Mouse (Mus musculus): ENCODE data around the gene Pde6b. TPM values are rescaled to one million over a fixed set of nuclear protein-coding genes. Genes with fewer than 3 reads are reported as not detected.
A peak's percentile ranks its signal among the peaks of the same experiment; 100 is the strongest.

Pde6b gene
- polyA plus RNA-seq (2016; fragmentation: Nextera tagmentation; extraction: Ambion mirVana), result 0.17 TPM in 1 of 2 replicates, not detected in the other

DNA sequence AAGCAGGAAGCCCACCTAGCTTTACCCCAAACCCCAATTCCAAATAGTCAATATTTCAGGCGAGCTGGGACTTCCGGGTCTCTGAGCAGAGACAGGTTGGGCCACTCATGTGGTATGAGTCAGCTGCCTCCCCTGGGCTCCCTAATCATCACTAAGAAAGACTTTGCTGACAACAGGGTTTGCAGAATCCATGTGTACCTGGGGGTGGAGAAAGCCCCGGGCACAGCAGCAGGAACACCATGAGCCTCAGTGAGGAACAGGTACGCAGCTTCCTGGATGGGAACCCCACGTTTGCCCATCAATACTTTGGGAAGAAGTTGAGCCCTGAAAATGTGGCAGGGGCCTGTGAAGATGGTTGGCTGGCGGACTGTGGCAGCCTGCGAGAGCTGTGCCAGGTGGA, at the start of gene Pde6b:
Gene Pde6b (plus strand): TSS at position 191 of the 400 bp plus-strand sequence.
- Histone ChIP-seq H3K9me3 (no peaks in the 10 kb centered on the region), H3K36me3 (replicated peaks) (no peaks in the 10 kb centered on the region), H3K4me2 (no peak within 1 kb of the TSS), H3K9ac (no peak within 1 kb of the TSS), H3K4me1 (no peaks in the 10 kb centered on the region), H3K4me3 (replicated peaks) (no peak within 1 kb of the TSS), H3K27ac (no peak within 1 kb of the TSS), H3K27me3 (no peaks in the 10 kb centered on the region)
- 79% methylated on average over 7 of the region's 7 CpGs for WGBS
- no peak for ATAC-seq (ENCODE audit: low FRiP score)

DNA sequence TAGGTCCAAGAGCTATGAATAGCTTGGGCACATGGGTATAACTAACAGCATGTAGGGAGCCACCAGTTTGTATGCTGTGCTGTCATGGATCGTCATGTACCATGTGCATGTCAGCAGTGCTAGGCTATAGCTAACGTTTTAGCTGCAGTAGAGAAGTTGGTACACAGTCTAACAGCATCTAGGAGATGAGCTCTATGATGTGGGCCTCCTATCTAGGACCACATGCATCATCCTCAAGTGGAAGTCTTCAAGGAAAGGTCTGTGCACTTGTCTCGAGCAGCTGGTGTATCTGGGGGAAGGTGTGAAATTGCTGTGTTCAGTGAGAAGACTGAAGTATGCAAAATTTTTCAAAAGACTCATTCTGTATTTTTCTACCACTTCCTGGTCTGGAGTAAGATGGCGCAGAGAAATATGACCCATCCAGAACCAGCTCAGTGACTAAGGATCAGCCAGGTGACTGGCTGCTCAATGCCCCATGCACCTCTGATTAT, 44.5 kb upstream of the Pde6b start:
- no peak overlapping the region for H3K4me2 ChIP-seq
- no peak overlapping the region for H3K9ac ChIP-seq
- H3K36me3 ChIP-seq (replicated peaks), result peaks cover 45% of the 10 kb centered on the region
- no peak overlapping the region for H3K27ac ChIP-seq
- no peaks in the 10 kb centered on the region for H3K9me3 ChIP-seq
- H3K4me3 ChIP-seq (replicated peaks), result no peak overlapping the region
- no peak for ATAC-seq (ENCODE audit: low FRiP score)
- WGBS, result 92% methylated on average over 4 of the region's 4 CpGs
- H3K27me3 ChIP-seq, result no peaks in the 10 kb centered on the region
- H3K4me1 ChIP-seq, result no peaks in the 10 kb centered on the region

DNA sequence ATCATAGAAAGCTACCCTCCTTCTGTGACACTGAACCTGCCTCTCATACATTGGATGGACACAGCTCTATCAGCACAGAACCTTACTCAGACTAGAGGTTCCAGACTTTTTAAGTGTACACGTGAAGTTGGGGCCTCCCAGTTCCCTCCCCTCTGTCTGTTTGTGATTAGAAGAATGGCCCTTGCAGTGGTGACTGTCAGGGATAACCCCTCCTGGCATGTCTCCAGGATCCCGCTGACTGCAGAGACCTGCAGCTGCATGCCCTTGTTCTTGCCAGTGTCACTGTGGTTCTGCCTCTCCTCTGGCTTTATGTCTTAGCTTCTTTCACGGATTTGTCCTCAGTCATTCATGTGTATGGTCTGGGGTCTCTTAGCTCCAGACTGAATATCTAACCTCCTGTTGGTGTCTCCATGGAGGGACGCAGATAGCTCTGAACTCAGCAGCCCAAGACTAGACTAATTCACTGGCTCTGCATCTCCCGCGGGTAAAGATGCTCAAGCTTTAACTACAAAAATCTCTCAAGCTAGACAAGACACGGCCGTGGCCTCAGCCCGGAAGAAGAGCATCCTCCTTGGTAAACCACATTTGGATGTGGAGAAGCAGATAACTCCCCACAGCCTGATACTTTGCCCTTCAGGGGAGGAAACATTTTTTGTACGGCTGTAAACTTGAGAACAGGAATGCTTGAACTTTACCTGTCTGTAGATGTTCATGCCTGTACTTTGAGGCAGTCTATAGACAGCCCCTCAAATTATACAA, 42.7 kb upstream of the Pde6b start:
- no peak overlapping the region for H3K27ac ChIP-seq
- no peaks in the 10 kb centered on the region for H3K27me3 ChIP-seq
- H3K4me1 ChIP-seq, result no peaks in the 10 kb centered on the region
- peaks cover 45% of the 10 kb centered on the region for H3K36me3 ChIP-seq (replicated peaks)
- WGBS, result 91% methylated on average over 10 of the region's 10 CpGs
- no peak overlapping the region for H3K9ac ChIP-seq
- H3K4me3 ChIP-seq (replicated peaks), result no peak overlapping the region
- H3K4me2 ChIP-seq, result no peak overlapping the region
- no peak for ATAC-seq (ENCODE audit: low FRiP score)
- H3K9me3 ChIP-seq, result no peaks in the 10 kb centered on the region

DNA sequence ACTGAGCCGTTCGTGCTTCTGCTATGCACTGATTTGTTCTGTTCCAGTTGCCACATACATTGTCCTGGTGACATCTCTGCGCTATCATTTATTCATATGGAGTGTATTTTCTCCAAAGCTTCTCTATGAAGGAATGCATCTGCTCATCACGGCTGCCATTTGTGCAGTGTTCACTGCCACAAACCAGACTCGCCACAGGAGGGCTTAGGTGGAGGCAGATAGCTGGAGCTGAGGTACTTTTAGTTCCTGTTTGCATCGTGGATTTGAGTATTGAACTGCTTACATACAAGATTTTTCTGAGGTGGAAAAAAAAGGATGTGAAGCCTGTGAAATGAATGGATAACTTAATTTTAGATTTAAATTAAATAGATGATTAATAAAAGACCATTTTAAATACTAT, 40.3 kb upstream of the Pde6b start:
- 91% methylated on average over 6 of the region's 6 CpGs for WGBS
- Histone ChIP-seq H3K27ac (no peak overlapping the region), H3K4me3 (replicated peaks) (no peak overlapping the region), H3K36me3 (replicated peaks) (peaks cover 48% of the 10 kb centered on the region), H3K4me2 (no peak overlapping the region), H3K4me1 (no peaks in the 10 kb centered on the region), H3K9ac (no peak overlapping the region), H3K9me3 (no peaks in the 10 kb centered on the region), H3K27me3 (no peaks in the 10 kb centered on the region)
- no peak for ATAC-seq (ENCODE audit: low FRiP score)

DNA sequence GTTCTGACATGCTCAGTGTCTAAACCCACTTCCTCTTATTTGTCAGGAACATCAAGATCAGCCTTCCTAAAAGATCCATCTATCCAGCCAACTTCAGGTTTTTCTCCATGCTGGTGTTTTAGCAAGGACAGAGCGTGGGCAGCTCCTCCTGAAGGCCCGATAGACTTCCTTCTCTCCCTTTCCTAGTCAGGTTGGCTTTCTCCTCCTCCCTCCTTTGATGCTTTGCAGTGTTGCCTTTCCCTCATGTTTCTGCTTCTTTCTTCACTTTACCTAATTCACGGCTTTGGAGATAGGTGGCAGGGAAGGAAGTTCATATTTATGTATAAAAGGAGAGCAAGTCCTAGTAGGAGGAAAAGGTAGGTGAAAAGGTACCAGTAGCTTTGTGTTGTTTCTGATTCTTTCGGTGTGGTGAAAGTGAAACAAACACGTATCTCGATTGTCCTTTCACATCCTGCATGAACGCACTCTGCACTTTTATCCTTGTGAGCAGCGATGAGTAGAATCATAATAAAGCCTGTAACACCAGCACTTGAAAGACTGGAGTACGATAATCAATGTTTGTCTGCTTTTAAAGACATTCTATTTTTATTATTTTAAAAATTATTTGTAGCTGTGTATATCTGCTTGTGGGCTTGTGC, 38.6 kb upstream of the Pde6b start:
- no peaks in the 10 kb centered on the region for H3K27me3 ChIP-seq
- H3K9me3 ChIP-seq, result no peaks in the 10 kb centered on the region
- no peak overlapping the region for H3K4me2 ChIP-seq
- H3K4me1 ChIP-seq, result no peaks in the 10 kb centered on the region
- H3K9ac ChIP-seq, result no peak overlapping the region
- H3K27ac ChIP-seq, result no peak overlapping the region
- H3K36me3 ChIP-seq (replicated peaks), result peaks cover 38% of the 10 kb centered on the region
- H3K4me3 ChIP-seq (replicated peaks), result no peak overlapping the region
- ATAC-seq (ENCODE audit: low FRiP score), result no peak
- WGBS, result 92% methylated on average over 9 of the region's 9 CpGs

DNA sequence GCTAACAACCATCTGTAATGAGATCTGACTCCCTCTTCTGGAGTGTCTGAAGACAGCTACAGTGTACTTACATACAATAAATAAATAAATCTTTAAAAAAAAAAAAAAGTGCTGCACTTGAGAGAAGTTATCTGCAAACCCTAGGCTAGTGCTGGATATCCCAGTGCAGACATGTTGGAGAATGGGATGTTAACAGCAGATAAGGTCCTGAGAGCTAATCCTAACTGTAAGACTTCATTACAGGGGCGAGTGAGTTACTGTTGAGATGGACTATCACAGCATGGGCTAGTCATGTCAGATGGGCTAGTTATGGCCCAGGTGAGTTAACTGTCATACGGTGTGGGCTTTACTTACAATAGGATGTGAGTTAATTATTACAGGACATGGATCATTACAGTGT, 34.1 kb upstream of the Pde6b start:
- no peaks in the 10 kb centered on the region for H3K27me3 ChIP-seq
- ATAC-seq (ENCODE audit: low FRiP score), result no peak
- H3K4me2 ChIP-seq, result no peak overlapping the region
- H3K9ac ChIP-seq, result no peak overlapping the region
- no peak overlapping the region for H3K27ac ChIP-seq
- H3K9me3 ChIP-seq, result no peaks in the 10 kb centered on the region
- no peak overlapping the region for H3K4me3 ChIP-seq (replicated peaks)
- peaks cover 15% of the 10 kb centered on the region for H3K36me3 ChIP-seq (replicated peaks)
- 79% methylated on average over 2 of the region's 2 CpGs for WGBS
- H3K4me1 ChIP-seq, result no peaks in the 10 kb centered on the region

DNA sequence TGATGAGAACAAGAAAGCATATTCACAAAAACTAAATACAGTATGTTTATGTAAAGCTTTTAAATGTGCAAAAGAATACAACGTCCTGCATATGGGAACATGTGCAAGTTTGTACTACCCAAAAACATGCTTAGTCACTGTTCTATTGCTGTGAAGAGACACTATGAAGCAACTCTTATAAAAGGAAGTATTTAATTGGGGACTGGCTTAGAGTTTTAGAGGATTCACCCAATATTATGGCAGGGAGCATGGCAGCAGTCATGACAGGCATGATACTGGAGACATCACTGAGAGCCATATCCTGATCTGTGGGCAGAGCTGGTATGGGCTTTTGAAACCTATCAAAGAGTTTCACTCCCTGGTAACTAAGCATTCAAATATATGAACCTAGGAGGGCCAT, 30.3 kb upstream of the Pde6b start:
- Histone ChIP-seq H3K9me3 (no peaks in the 10 kb centered on the region), H3K4me2 (no peak overlapping the region), H3K4me3 (replicated peaks) (no peak overlapping the region), H3K4me1 (no peaks in the 10 kb centered on the region), H3K9ac (no peak overlapping the region), H3K27ac (no peak overlapping the region), H3K36me3 (replicated peaks) (no peaks in the 10 kb centered on the region), H3K27me3 (peaks cover 9% of the 10 kb centered on the region)
- WGBS, result 94% methylated on average over 1 of the region's 1 CpGs
- no peak for ATAC-seq (ENCODE audit: low FRiP score)

DNA sequence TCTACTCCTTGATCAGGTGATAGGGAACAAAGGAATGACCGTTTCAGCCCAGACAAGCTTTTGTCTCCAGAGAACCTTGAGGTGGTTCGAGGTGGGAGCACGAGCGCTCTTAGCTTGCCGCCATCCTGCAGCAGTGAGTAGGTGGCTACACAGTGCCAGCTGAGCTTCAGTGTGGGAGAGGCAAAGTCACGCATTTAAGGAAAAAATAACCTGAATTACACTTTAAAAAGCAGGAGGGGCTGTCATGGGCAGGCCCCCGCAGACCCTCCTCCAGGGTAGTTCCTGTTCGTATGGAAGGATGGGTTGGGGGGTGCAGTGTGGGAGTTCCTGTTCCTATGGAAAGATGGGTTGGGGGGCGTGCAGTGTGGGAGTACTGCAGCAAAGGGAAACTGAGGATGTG, 28.7 kb upstream of the Pde6b start:
- 86% methylated on average over 9 of the region's 9 CpGs for WGBS
- Histone ChIP-seq H3K9ac (no peak overlapping the region), H3K4me3 (replicated peaks) (no peak overlapping the region), H3K27ac (no peak overlapping the region), H3K4me2 (no peak overlapping the region), H3K36me3 (replicated peaks) (no peaks in the 10 kb centered on the region), H3K27me3 (peaks cover 25% of the 10 kb centered on the region), H3K4me1 (no peaks in the 10 kb centered on the region), H3K9me3 (no peaks in the 10 kb centered on the region)
- ATAC-seq (ENCODE audit: low FRiP score), result no peak

DNA sequence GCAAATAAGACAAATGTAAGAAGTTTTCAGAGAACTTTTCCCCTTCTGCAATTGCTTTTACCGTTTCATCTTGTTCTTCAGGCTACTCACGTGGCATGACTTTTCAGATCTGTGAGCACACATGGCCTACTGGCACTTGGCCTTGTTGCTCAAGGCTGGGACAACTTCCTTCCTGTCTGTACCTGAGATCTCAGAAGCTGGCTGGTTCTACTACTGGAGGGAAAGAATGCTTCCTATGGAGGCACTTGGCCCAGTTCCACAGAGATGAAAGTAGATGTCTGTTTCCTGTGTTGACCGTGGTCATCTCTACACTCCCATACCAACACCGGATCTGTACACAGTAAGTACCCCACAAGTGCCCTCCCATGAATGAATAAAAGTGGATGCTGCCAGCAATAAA, 28.0 kb upstream of the Pde6b start:
- 91% methylated on average over 4 of the region's 4 CpGs for WGBS
- Histone ChIP-seq H3K4me2 (no peak overlapping the region), H3K9me3 (no peaks in the 10 kb centered on the region), H3K27me3 (peaks cover 32% of the 10 kb centered on the region), H3K27ac (no peak overlapping the region), H3K4me1 (no peaks in the 10 kb centered on the region), H3K9ac (no peak overlapping the region), H3K4me3 (replicated peaks) (no peak overlapping the region), H3K36me3 (replicated peaks) (no peaks in the 10 kb centered on the region)
- ATAC-seq (ENCODE audit: low FRiP score), result no peak

DNA sequence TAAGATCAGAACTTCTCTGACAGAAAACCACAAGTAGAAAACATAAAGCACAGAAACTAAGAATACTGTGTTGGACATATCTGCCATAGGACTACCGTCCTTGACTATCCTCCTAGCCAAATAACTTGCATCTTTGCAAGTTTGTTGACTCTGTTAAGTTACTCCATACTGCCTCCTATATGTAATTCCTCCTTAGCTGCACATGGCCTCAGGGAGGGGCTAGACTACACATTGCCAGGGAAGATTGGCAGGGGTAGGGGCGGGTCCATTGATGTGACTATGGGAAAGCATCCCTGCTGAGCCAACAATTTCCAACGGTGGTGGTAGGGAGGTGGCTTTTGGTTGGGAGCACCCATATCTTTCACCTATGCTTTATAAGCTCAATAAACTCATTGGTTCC, 25.9 kb upstream of the Pde6b start:
- peaks cover 8% of the 10 kb centered on the region for H3K4me1 ChIP-seq
- H3K4me2 ChIP-seq, result no peak overlapping the region
- no peaks in the 10 kb centered on the region for H3K9me3 ChIP-seq
- no peak overlapping the region for H3K9ac ChIP-seq
- H3K27ac ChIP-seq, result no peak overlapping the region
- WGBS, result 28% methylated on average over 3 of the region's 3 CpGs
- H3K27me3 ChIP-seq, result peaks cover 53% of the 10 kb centered on the region
- no peak overlapping the region for H3K4me3 ChIP-seq (replicated peaks)
- ATAC-seq (ENCODE audit: low FRiP score), result no peak
- no peaks in the 10 kb centered on the region for H3K36me3 ChIP-seq (replicated peaks)

DNA sequence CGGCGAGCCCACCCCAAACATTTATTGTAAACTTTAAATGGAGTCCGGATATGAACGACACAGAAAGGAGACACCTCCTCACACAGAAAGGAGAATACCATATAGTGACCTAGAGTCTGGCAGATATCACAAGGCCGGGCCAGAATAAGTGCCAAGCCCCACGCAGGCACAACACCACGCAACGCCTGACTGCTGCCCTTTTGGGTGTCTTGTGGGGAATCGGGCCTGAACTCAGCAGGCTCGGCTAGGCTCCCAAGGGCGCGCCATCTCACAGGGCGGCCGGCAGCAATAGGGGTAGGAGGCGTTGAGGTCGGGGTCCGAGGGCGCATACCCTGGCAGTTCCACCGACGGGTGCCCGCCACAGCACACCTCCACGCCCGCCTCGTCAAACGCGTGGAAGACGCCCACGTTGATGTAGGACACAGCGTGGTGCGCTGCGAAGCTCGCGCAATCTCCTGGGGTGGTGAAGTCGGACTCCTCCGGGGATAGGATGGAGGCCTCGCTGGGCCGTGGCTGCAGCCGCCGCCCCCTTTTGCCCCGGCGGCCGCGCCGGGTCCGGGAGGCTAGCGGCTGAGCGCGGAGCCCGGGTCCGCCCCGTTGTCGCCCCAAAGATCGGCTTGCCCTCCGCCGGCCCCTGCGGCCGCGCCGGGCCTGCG, 21.7 kb upstream of the Pde6b start:
- ATAC-seq (ENCODE audit: low FRiP score), result peak; percentile 28; the same call in 1 of the 2 replicates
- Histone ChIP-seq H3K36me3 (replicated peaks) (no peaks in the 10 kb centered on the region), H3K9me3 (no peaks in the 10 kb centered on the region), H3K4me3 (replicated peaks) (peak overlapping the region; percentile 59), H3K9ac (peak overlapping the region; percentile 53), H3K4me1 (peaks cover 25% of the 10 kb centered on the region), H3K27me3 (peaks cover 92% of the 10 kb centered on the region), H3K4me2 (peak overlapping the region; percentile 91), H3K27ac (no peak overlapping the region)
- WGBS, result 2% methylated on average over 60 of the region's 60 CpGs

DNA sequence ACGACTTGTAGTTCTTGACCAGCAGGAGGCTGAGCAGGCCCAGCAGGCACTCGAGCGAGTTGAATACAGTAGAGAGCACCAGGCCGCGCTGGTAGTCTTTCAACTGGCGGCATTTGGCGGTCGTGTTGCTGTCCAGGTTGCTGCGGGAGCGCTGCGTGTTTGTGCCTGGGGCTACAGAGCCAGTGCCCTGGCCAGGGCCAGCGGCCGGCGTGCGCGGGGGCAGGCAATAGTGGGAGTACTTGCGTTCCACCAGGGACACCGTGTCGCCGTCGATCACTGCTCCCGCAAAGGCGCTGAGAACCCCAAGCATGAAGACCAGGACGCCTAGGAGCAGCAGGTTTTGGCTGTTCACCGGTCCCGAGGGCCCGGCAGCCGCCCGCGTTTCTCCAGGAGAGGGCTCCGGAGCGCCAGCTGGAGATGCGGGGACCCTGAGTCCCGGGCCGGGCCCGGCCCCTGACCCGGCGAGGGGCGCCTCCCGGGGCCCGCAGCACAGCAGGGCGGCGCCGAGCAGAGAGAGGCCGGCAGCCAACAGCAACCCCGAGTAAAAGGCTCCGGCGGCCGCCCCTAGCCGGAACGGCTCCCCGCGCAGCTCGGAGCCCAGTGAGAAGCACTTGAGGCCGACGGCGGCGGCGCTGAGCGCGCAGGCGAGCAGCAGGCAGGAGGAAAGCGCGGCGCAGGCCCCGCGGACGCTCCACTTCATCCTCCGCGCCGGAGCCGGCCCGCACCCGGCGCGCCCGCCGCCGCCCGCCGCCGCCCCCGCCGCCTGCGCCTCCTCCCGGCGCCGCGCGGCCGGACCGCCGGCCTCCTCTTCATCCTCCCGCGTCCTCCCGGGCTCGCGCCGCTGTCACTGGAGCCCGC, 21.0 kb upstream of the Pde6b start:
- Histone ChIP-seq H3K9ac (peak overlapping the region; percentile 53), H3K4me2 (peak overlapping the region; percentile 91), H3K4me3 (replicated peaks) (peak overlapping the region; percentile 59), H3K36me3 (replicated peaks) (no peaks in the 10 kb centered on the region), H3K9me3 (no peaks in the 10 kb centered on the region), H3K27me3 (peaks cover 96% of the 10 kb centered on the region), H3K27ac (no peak overlapping the region), H3K4me1 (peaks cover 25% of the 10 kb centered on the region)
- peak; percentile 49 for ATAC-seq (ENCODE audit: low FRiP score)
- WGBS, result under 1% methylated on average over 54 of the region's 100 CpGs

Data from forebrain, embryonic 12.5 days (tissue).